Mouse (Mus musculus) MEL (cell line): ENCODE data around the gene Camta1. TPM values are rescaled to one million over a fixed set of nuclear protein-coding genes. Genes with fewer than 3 reads are reported as not detected.

ENCODE experiments used
- DNase-seq: peaks from one replicate; pipeline ENCODE4 v3.0.0; 2011; ENCODE audit warnings: low read depth, low spot score
- H3K27ac ChIP-seq: 2 replicates; pipeline ENCODE4 v1.5.1; 2012; ENCODE audit warnings: low read depth, mild to moderate bottlenecking, control low read depth, low read length, moderate library complexity; ENCODE audit not compliant: control insufficient read depth
- H3K27me3 ChIP-seq, 2 experiments: fragments of 150-350 bp in 1 of 2; sonication (generic) in 1 of 2; 2 replicates each; pipeline ENCODE4 v1.6.1; 2012; ENCODE audit warnings: low read length in 2 of 2, mild to moderate bottlenecking in 2 of 2, improper control_type of control experiment in 1 of 2, moderate library complexity in 1 of 2; ENCODE audit not compliant: insufficient read depth in 2 of 2, control insufficient read depth in 1 of 2
- H3K36me3 ChIP-seq, 2 experiments: 2 replicates each; pipeline ENCODE4 v1.6.1; 2012 to 2014; ENCODE audit warnings: low read length in 2 of 2, improper control_type of control experiment in 1 of 2, inconsistent platforms in 1 of 2, mild to moderate bottlenecking in 1 of 2; ENCODE audit not compliant: insufficient read depth in 2 of 2, control insufficient read depth in 1 of 2
- H3K4me1 ChIP-seq, 2 experiments: fragments of 150-350 bp in 1 of 2; sonication (generic) in 1 of 2; 2 replicates each; pipeline ENCODE4 v1.6.1; 2012; ENCODE audit warnings: low read length in 2 of 2, improper control_type of control experiment in 1 of 2, mild to moderate bottlenecking in 1 of 2; ENCODE audit not compliant: insufficient read depth in 2 of 2, control insufficient read depth in 1 of 2
- H3K4me3 ChIP-seq, 2 experiments: fragments of 150-350 bp in 1 of 2; sonication (generic) in 1 of 2; 2 replicates each; pipeline ENCODE4 v1.5.1; 2012; ENCODE audit warnings: low read depth in 2 of 2, low read length in 2 of 2, mild to moderate bottlenecking in 2 of 2, moderate library complexity in 2 of 2, control low read depth in 1 of 2, improper control_type of control experiment in 1 of 2; ENCODE audit not compliant: control insufficient read depth in 1 of 2, insufficient read depth in 1 of 2
- H3K79me2 ChIP-seq: 2 replicates; pipeline ENCODE4 v1.6.1; 2012; ENCODE audit warnings: mild to moderate bottlenecking, low read length, moderate library complexity; ENCODE audit not compliant: control insufficient read depth, poor library complexity, insufficient read depth
- H3K9ac ChIP-seq: 2 replicates; pipeline ENCODE4 v1.6.1; 2012; ENCODE audit warnings: low read depth, mild to moderate bottlenecking, control low read depth, low read length, moderate library complexity; ENCODE audit not compliant: control insufficient read depth, poor library complexity, severe bottlenecking
- H3K9me3 ChIP-seq: fragments of 150-350 bp; sonication (generic); replicated peaks from 2 replicates; pipeline ENCODE4 v1.6.1; 2012; ENCODE audit warnings: mild to moderate bottlenecking, low read length, improper control_type of control experiment, moderate library complexity; ENCODE audit not compliant: insufficient read depth
- CHD2 ChIP-seq: IDR thresholded peaks from 2 replicates; pipeline ENCODE4 v1.6.1; 2011; ENCODE audit warnings: low read length, improper control_type of control experiment
- CTCF ChIP-seq, 3 experiments: IDR thresholded peaks in 2 of 3; conservative IDR thresholded peaks in 1 of 3; 2 replicates each; pipeline ENCODE4 v1.5.1; 2011 to 2012; ENCODE audit warnings: low read length in 3 of 3, low read depth in 2 of 3, mild to moderate bottlenecking in 2 of 3, improper control_type of control experiment in 1 of 3, inconsistent platforms in 1 of 3, mixed read lengths in 1 of 3, moderate library complexity in 1 of 3; ENCODE audit not compliant: control insufficient read depth in 1 of 3, insufficient read depth in 1 of 3, poor library complexity in 1 of 3, severe bottlenecking in 1 of 3
- ETS1 ChIP-seq: IDR thresholded peaks from 2 replicates; pipeline ENCODE4 v1.6.1; 2012; ENCODE audit warnings: low read depth, mild to moderate bottlenecking, inconsistent platforms, low read length, improper control_type of control experiment, moderate library complexity
- HCFC1 ChIP-seq: IDR thresholded peaks from 2 replicates; pipeline ENCODE4 v1.6.1; 2012; ENCODE audit warnings: low read depth, mild to moderate bottlenecking, inconsistent platforms, low read length, improper control_type of control experiment, moderate library complexity
- JUND ChIP-seq: IDR thresholded peaks from 2 replicates; pipeline ENCODE4 v1.6.1; 2011; ENCODE audit warnings: low read depth, mild to moderate bottlenecking, improper control_type of control experiment, low read length
- KAT2A ChIP-seq: conservative IDR thresholded peaks from 2 replicates; pipeline ENCODE4 v1.6.1; 2012; ENCODE audit warnings: low read depth, low read length, improper control_type of control experiment, inconsistent platforms
- MAFK ChIP-seq: IDR thresholded peaks from 2 replicates; pipeline ENCODE4 v1.6.1; 2011; ENCODE audit warnings: low read depth, mild to moderate bottlenecking, low read length, improper control_type of control experiment, borderline replicate concordance
- MAX ChIP-seq: IDR thresholded peaks from 2 replicates; pipeline ENCODE4 v1.6.1; 2011; ENCODE audit warnings: low read length, improper control_type of control experiment
- MAZ ChIP-seq: IDR thresholded peaks from 2 replicates; pipeline ENCODE4 v1.6.1; 2012; ENCODE audit warnings: low read depth, mild to moderate bottlenecking, inconsistent platforms, low read length, improper control_type of control experiment
- MYB ChIP-seq: IDR thresholded peaks from 2 replicates; pipeline ENCODE4 v1.6.1; 2011; ENCODE audit warnings: mild to moderate bottlenecking, low read depth, low read length, improper control_type of control experiment
- NELFE ChIP-seq: IDR thresholded peaks from 2 replicates; pipeline ENCODE4 v1.6.1; 2011; ENCODE audit warnings: low read depth, low read length, improper control_type of control experiment
- NRF1 ChIP-seq: IDR thresholded peaks from 2 replicates; pipeline ENCODE4 v1.6.1; 2014; ENCODE audit warnings: low read depth, mild to moderate bottlenecking, inconsistent platforms, low read length, improper control_type of control experiment, moderate library complexity; ENCODE audit not compliant: poor library complexity, insufficient read depth, severe bottlenecking
- POLR2A ChIP-seq, 2 experiments: IDR thresholded peaks; 2 replicates each; pipeline ENCODE4 v1.6.1; 2011 to 2012; ENCODE audit warnings: low read length in 2 of 2, mild to moderate bottlenecking in 2 of 2, control low read depth in 1 of 2, improper control_type of control experiment in 1 of 2, low read depth in 1 of 2, moderate library complexity in 1 of 2; ENCODE audit not compliant: control insufficient read depth in 1 of 2, insufficient read depth in 1 of 2, poor library complexity in 1 of 2
- RAD21 ChIP-seq: IDR thresholded peaks from 2 replicates; pipeline ENCODE4 v1.6.1; 2011; ENCODE audit warnings: mild to moderate bottlenecking, low read depth, low read length, improper control_type of control experiment
- SMC3 ChIP-seq: IDR thresholded peaks from 2 replicates; pipeline ENCODE4 v1.6.1; 2011; ENCODE audit warnings: low read depth, low read length, improper control_type of control experiment
- TAL1 ChIP-seq: IDR thresholded peaks from 2 replicates; pipeline ENCODE4 v1.6.1; 2012; ENCODE audit warnings: mild to moderate bottlenecking, inconsistent platforms, low read length, moderate library complexity, mixed read lengths
- USF2 ChIP-seq, 2 experiments: IDR thresholded peaks; 2 replicates each; pipeline ENCODE4 v1.6.1; 2011 to 2012; ENCODE audit warnings: improper control_type of control experiment in 2 of 2, low read length in 2 of 2, borderline replicate concordance in 1 of 2, inconsistent platforms in 1 of 2, low read depth in 1 of 2, mild to moderate bottlenecking in 1 of 2; ENCODE audit not compliant: insufficient read depth in 1 of 2
- ZC3H11A ChIP-seq: IDR thresholded peaks from 2 replicates; pipeline ENCODE4 v1.6.1; 2012; ENCODE audit warnings: low read depth, mild to moderate bottlenecking, inconsistent platforms, low read length, improper control_type of control experiment
- ZKSCAN1 ChIP-seq: IDR thresholded peaks from 2 replicates; pipeline ENCODE4 v1.6.1; 2012; ENCODE audit warnings: low read depth, mild to moderate bottlenecking, inconsistent platforms, low read length, improper control_type of control experiment, moderate library complexity
- ZMIZ1 ChIP-seq: IDR thresholded peaks from 2 replicates; pipeline ENCODE4 v1.6.1; 2012; ENCODE audit warnings: low read depth, mild to moderate bottlenecking, inconsistent platforms, low read length, improper control_type of control experiment, moderate library complexity
- polyA plus RNA-seq, 2 experiments: library from polyadenylated mRNA; stranded (reverse) in 1 of 2; unstranded in 1 of 2; fragments of >175 nt in 1 of 2; fragments of >200 nt in 1 of 2; gene quantifications; 2 replicates each; pipeline versions ENCODE4 v1.2.1 to v1.2.4; 2012; ENCODE audit warnings: low replicate concordance in 2 of 2, low read depth in 1 of 2; ENCODE audit not compliant: insufficient read length in 2 of 2, insufficient read depth in 1 of 2, missing spikeins in 1 of 2
- total RNA-seq: library from RNA; depleted of rRNA; stranded (reverse); fragments of 300-350 nt; gene quantifications from 2 replicates; pipeline ENCODE4 v1.2.3, GENCODE M21; 2012

Camta1 gene
- total and polyA plus RNA-seq, 3 experiments = 28.2 to 87.5 TPM; not detected in 1

GRCm38 (mm10) chr4:151366941-151367545 is 494.6 kb downstream of the Camta1 start:
- Histone ChIP-seq H3K4me3 (no peak overlapping the region), H3K27me3 (no peaks in the 10 kb centered on the region), H3K36me3 (no peaks in the 10 kb centered on the region), H3K9me3 (no peaks in the 10 kb centered on the region), H3K27ac (no peak overlapping the region), H3K79me2 (no peaks in the 10 kb centered on the region), H3K4me1 (no peaks in the 10 kb centered on the region), H3K9ac (no peak overlapping the region)
- no peak for DNase-seq
- TF ChIP-seq MAX (no peak), RAD21 (no peak)

GRCm38 (mm10) chr4:151360976-151361673 is 500.6 kb downstream of the Camta1 start:
- TF ChIP-seq MYB (no peak), NRF1 (no peak), ETS1 (no peak), MAZ (no peak), RAD21 (no peak), SMC3 (no peak), CTCF (IDR thresholded peaks at IDR 0.05 in 2 of 3, conservative IDR thresholded peaks at IDR 0.05 in 1 of 3; ENCODE audit: control insufficient read depth in 1 of 3, insufficient read depth in 1 of 3, low read depth in 2 of 3, low read length in 3 of 3, poor library complexity in 1 of 3, severe bottlenecking in 1 of 3) (no peak), JUND (no peak), KAT2A (no peak), ZC3H11A (no peak), USF2 (IDR thresholded peaks at IDR 0.05; ENCODE audit: borderline replicate concordance in 1 of 2, insufficient read depth in 1 of 2, low read depth in 1 of 2, low read length in 2 of 2) (no peak), MAFK (no peak), ZKSCAN1 (no peak), TAL1 (no peak), CHD2 (no peak), HCFC1 (no peak), POLR2A (IDR thresholded peaks at IDR 0.05; ENCODE audit: control insufficient read depth in 1 of 2, insufficient read depth in 1 of 2, low read depth in 1 of 2, low read length in 2 of 2, poor library complexity in 1 of 2) (no peak), ZMIZ1 (no peak), NELFE (no peak)
- DNase-seq = no peak
- H3K9ac ChIP-seq = no peak overlapping the region
- H3K27me3 ChIP-seq = no peaks in the 10 kb centered on the region
- no peaks in the 10 kb centered on the region for H3K9me3 ChIP-seq
- no peaks in the 10 kb centered on the region for H3K36me3 ChIP-seq
- H3K79me2 ChIP-seq = no peaks in the 10 kb centered on the region
- H3K4me1 ChIP-seq = no peaks in the 10 kb centered on the region
- H3K4me3 ChIP-seq = no peak overlapping the region
- no peak overlapping the region for H3K27ac ChIP-seq
